Mouse (Mus musculus) bone marrow, adult 2 months (tissue): ENCODE measurements around the gene Irf2bp2. TPM values are rescaled to one million over a fixed set of nuclear protein-coding genes. Genes with fewer than 3 reads are reported as not detected.

Experiments used
- H3K27ac ChIP-seq: fragments of 200-500 bp; 2 replicates; pipeline ENCODE4 v1.5.1; 2012; ENCODE audit warnings: low read depth, mild to moderate bottlenecking, control low read depth, inconsistent platforms, low read length; ENCODE audit not compliant: control insufficient read depth, poor library complexity, insufficient read depth
- H3K4me1 ChIP-seq: fragments of 200-500 bp; 2 replicates; pipeline ENCODE4 v1.6.1; 2011; ENCODE audit warnings: low read length; ENCODE audit not compliant: control insufficient read depth, insufficient read depth
- H3K4me3 ChIP-seq: fragments of 200-500 bp; replicated peaks from 2 replicates; pipeline ENCODE3; 2011; ENCODE audit warnings: mild to moderate bottlenecking, low read depth, low read length, control low read depth; ENCODE audit not compliant: control insufficient read depth
- CTCF ChIP-seq: fragments of 200-500 bp; IDR thresholded peaks from 2 replicates; pipeline ENCODE4 v1.5.1; 2011; ENCODE audit warnings: low read length, control low read depth; ENCODE audit not compliant: control insufficient read depth, insufficient read depth
- POLR2A ChIP-seq: fragments of 200-500 bp; IDR thresholded peaks from 2 replicates; pipeline ENCODE4 v1.6.1; 2011; ENCODE audit warnings: low read depth, mild to moderate bottlenecking, control low read depth, low read length, borderline replicate concordance; ENCODE audit not compliant: control insufficient read depth
- WGBS: fragments of 180-500 bp; shearing (Covaris S2); methylation state at CpG from one replicate; pipeline ENCODE4 v1.1.7; 2018; 5-methylcytosine and 5-hydroxymethylcytosine counted together
- polyA plus RNA-seq: library from polyadenylated mRNA; stranded (reverse); fragments of >200 nt; gene quantifications from 2 replicates; pipeline ENCODE4 v1.2.4, GENCODE M21; 2011; ENCODE audit warnings: low replicate concordance; ENCODE audit not compliant: missing spikeins, insufficient read depth, insufficient read length

The Irf2bp2 gene
- polyA plus RNA-seq, 1 experiment: 35.8 TPM

DNA sequence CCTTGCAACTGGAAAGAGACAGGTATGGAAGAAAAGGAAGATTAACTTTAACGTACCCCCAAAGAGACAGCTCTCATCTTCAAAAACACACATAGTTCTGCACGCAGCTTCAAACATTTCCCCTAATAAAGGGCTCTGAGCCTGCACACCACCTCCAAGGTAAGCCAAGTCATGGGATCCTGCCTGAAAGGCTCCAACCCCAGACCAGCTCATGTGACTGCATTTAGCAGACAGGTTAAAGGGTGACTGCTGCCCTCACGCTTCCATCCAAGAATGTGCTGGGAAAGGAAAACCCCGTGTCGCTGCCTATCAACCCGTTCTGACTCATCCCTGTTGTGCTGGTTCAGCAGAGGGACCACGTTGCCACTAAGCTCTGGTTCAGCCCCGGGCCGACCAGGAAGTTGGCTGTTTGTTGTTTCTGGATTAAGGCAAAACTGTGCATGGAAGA is 1.9 kb downstream of the Irf2bp2 start:
- Histone ChIP-seq H3K27ac (peak overlapping the region; percentile 96), H3K4me1 (peaks cover 4% of the 10 kb centered on the region; the same call in 1 of the 2 replicates), H3K4me3 (peak overlapping the region; percentile 93)
- under 1% methylated on average over 9 of the region's 9 CpGs for WGBS
- TF ChIP-seq CTCF (peak; percentile 16; the same call in 1 of the 2 replicates), POLR2A (no peak)

- Histone ChIP-seq H3K4me3 (peak overlapping the region; percentile 93), H3K4me1 (peaks cover 3% of the 10 kb centered on the region; the same call in 1 of the 2 replicates), H3K27ac (peak overlapping the region; percentile 96)
- 0 out of 2 replicates have a peak, but pooled peaks have one; percentile 16 for TF ChIP-seq POLR2A
- TF ChIP-seq CTCF: no peak
- under 1% methylated on average over 20 of the region's 20 CpGs for WGBS
These were observed 2.5 kb downstream of the Irf2bp2 start for GRCm38 (mm10) chr8:126591141-126591820.

DNA sequence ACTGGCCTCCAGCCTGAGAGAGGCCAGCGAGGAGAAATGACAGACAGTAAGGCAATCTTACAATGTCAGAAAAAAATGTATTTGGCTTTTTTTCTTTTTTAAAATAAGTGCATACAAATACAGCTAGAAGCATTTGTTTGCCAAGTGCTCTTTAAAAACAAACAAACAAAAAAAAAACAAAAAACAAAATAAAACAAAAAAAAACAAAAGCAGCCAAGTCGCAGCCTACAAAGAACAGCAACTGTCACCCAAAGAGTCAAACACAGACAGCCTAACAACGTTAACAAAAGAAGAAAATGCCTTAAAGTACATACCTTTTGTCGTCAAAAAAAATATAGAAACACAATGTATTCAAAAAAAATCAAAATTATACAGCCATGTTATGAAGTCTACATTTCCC is 3.2 kb downstream of the Irf2bp2 start:
- WGBS: 0% methylated on average over 4 of the region's 4 CpGs
- H3K4me1 ChIP-seq: peaks cover 3% of the 10 kb centered on the region; the same call in 1 of the 2 replicates

GRCm38 (mm10) chr8:126590024-126590529 is 3.7 kb downstream of the Irf2bp2 start:
- TF ChIP-seq POLR2A: peak; percentile 45; the same call in 1 of the 2 replicates
- no peak for TF ChIP-seq CTCF
- Histone ChIP-seq H3K4me3 (peak overlapping the region; percentile 93), H3K4me1 (peaks cover 3% of the 10 kb centered on the region; the same call in 1 of the 2 replicates), H3K27ac (peak overlapping the region; percentile 88)
- WGBS: under 1% methylated on average over 14 of the region's 14 CpGs

More for the DNA sequence above, 3.2 kb downstream of the Irf2bp2 start:
- Histone ChIP-seq H3K4me3 (peak overlapping the region; percentile 93), H3K27ac (peak overlapping the region; percentile 88)
- TF ChIP-seq CTCF: no peak
- TF ChIP-seq POLR2A: no peak

DNA sequence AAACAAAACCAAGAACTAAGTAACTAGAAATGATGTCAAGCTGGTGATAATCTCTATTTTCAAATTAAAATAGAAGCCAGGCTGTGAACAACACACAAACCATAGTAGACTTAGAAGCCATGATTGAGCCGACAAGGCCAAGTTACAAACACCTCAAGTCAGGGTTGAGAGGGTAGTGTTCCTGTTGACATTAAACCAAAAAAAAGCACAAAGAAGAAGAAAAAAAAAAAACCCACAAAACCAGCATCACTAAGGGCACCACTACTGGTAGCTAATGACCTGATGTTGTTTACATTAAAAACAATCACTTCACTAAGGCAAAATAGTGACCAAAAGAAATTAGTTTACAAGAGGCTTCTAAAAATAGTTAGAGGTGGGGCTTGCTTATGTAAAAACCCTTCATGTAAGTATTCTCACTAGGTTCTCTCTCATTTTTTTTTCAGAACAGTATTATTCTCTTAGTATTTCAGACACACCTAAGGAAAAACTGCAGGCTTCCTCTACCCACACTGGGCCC is 4.2 kb downstream of the Irf2bp2 start:
- H3K4me1 ChIP-seq: peaks cover 3% of the 10 kb centered on the region; the same call in 1 of the 2 replicates
- H3K27ac ChIP-seq: peak overlapping the region; percentile 88
- H3K4me3 ChIP-seq: peak overlapping the region; percentile 93
- no peak for TF ChIP-seq CTCF
- TF ChIP-seq POLR2A: no peak
- 0% methylated on average over 1 of the region's 1 CpGs for WGBS

DNA sequence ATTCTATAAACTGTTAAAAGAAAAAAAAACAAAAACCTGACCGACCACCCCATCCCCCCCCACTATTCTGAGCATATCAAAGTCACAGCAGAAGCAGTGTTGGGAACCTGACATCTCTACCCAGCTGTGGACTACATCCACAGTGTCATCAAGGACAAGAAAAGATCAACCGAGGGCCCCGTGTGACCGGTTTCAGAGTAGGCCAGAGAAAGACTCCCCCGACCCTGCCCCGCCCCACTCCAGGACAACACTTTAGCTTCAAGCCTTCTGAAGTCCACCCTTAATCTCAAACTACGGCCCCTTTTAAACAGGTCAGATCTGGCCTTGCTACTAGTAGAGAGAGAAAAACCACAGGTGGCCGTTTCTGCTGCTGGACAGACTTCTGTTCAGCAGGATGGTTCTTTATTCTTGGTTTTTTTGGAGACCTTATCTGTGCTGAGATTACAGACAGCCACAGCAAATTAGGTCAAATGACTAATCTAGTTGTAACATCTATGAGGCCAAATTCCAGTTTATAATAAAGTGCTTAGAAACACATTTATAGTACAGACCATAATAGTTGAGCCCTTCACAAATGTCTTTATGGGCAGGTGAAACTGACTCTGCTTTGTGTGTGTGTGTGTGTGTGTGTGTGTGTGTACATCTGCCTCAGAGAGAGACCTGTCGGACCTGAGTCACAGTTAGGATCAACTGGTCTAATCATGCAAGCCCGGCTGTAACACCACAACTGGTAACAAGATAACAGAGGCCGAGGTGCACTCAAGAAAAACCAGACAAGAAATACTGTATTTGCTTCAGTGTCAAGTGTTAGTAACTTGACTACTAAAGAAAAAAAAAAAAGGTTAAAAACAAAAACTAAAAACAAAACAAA is 4.9 kb downstream of the Irf2bp2 start:
- Histone ChIP-seq H3K27ac (peak overlapping the region; percentile 75), H3K4me3 (peak overlapping the region; percentile 55), H3K4me1 (peaks cover 4% of the 10 kb centered on the region; the same call in 1 of the 2 replicates)
- TF ChIP-seq CTCF: no peak
- no peak for TF ChIP-seq POLR2A
- 2% methylated on average over 11 of the region's 11 CpGs for WGBS

GRCm38 (mm10) chr8:126587836-126588503 is 5.8 kb downstream of the Irf2bp2 start:
- WGBS: 12% methylated on average over 10 of the region's 10 CpGs
- peaks cover 9% of the 10 kb centered on the region for H3K4me1 ChIP-seq

More at GRCm38 (mm10) chr8:126587836-126588503, 5.8 kb downstream of the Irf2bp2 start:
- H3K4me3 ChIP-seq: peak overlapping the region; percentile 8
- H3K27ac ChIP-seq: peak overlapping the region; percentile 2
- TF ChIP-seq POLR2A (no peak), CTCF (no peak)
